8 mouse cellular contexts compared by ENCODE assay signal in the genomic region with DNA sequence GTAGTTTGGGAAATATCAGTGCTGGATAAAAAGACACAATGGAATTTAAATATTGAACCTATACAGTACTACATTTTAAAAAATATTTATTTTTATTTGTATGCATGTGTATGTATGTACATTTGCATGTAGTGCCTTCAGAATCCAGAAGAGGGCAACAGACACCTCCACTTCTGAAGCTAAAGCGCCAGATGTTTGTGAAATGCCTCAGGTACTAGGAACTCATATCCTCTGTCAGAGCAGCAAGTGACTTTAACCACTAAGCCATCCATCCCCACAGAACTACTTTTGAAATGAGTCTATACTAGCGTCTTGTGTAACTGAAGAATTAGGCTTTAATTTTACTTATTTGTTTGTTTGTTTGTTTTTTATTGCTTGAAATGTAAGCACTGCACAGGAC.
DNase-seq lines count a peak whose midpoint lies in the region; ATAC-seq and TF ChIP-seq lines count a peak whose summit lies in the region.

No protein-coding gene starts in this region.

- no peak for TF ChIP-seq POLR2A in liver, adult 2 months (IDR thresholded peaks at IDR 0.05; ENCODE audit: extremely low read depth, insufficient read depth, low read length)

- DNase-seq in cerebellum, postnatal 10 days: peak; percentile 49 to 56
- DNase-seq in liver, adult 2 months (ENCODE audit: extremely low read depth, low read depth, low spot score): peak; percentile 61
- DNase-seq in liver (no peak), adipocyte (ENCODE audit: low spot score) (peak; percentile 72)
- DNase-seq in heart, postnatal 10 days: peak; percentile 53 to 66
- peak; percentile 68 for DNase-seq in mesoderm, embryonic 11.5 days (ENCODE audit: low read depth, low spot score)
- no peak for DNase-seq in gastrocnemius, postnatal 36 days

- TF ChIP-seq CTCF in liver, adult 2 months (IDR thresholded peaks at IDR 0.05; ENCODE audit: low read depth, low read length): peak; percentile 31; the same call in 1 of the 2 replicates

- H3K4me1 ChIP-seq in liver, adult 2 months (ENCODE audit: control insufficient read depth, insufficient read depth, low read length): no peaks in the 10 kb centered on the region

- no peak overlapping the region for H3K4me3 ChIP-seq in liver, adult 2 months (ENCODE audit: insufficient read depth, low read depth, low read length)

- H3K79me2 ChIP-seq in liver, adult 2 months (ENCODE audit: control insufficient read depth, insufficient read depth, low read length): no peaks in the 10 kb centered on the region

- H3K27me3 ChIP-seq in liver, adult 2 months (ENCODE audit: control insufficient read depth, insufficient read depth, low read length): no peaks in the 10 kb centered on the region

- intact Hi-C loops in heart, postnatal 10 days (cut with DNase I): loop anchor here (1.0 kb wide), 1 partner anchor 150 kb away; no protein-coding TSS in a partner anchor
- intact Hi-C loops in gastrocnemius, postnatal 36 days (cut with DNase I): no loop called here

- no peak for ATAC-seq in cerebellum, adult (ENCODE audit: insufficient number of reproducible peaks, low FRiP score, low TSS enrichment)

- no peak overlapping the region for H3K9ac ChIP-seq in liver, adult 2 months (ENCODE audit: low read depth, low read length)

- H3K36me3 ChIP-seq in liver, adult 2 months (ENCODE audit: control insufficient read depth, insufficient read depth, low read length): no peaks in the 10 kb centered on the region

- 37% methylated on average over 2 of the region's 2 CpGs for WGBS in liver, adult 2 months

- H3K27ac ChIP-seq in liver, adult 2 months (replicated peaks; ENCODE audit: insufficient read depth, low read depth, low read length): no peak overlapping the region

Comparison
In these comparisons a context has a peak if more than half of its experiments do, and no peak if none do; other contexts are left out.
1. DNase-seq: peak in cerebellum, postnatal 10 days (2 of 2), liver, adult 2 months (single experiment), adipocyte (single experiment), heart, postnatal 10 days (2 of 2) and mesoderm, embryonic 11.5 days (single experiment); none in liver (single experiment) and gastrocnemius, postnatal 36 days (0 of 2).